Mouse (Mus musculus) lung, embryonic 14.5 days (tissue): Measurements from ENCODE around the gene Trappc11. TPM values are rescaled to one million over a fixed set of nuclear protein-coding genes. Genes with fewer than 3 reads are reported as not detected.

Experiments
- ATAC-seq: fragments of 200-750 bp; cut with Nextera tagmentation; 2 replicates; pipeline ENCODE4 v1.8.0; 2017; ENCODE audit warnings: mild to moderate bottlenecking, moderate TSS enrichment, moderate library complexity; ENCODE audit not compliant: insufficient read depth
- DNase-seq: peaks from one replicate; pipeline ENCODE4 v3.0.0-alpha.2; 2015
- H3K27ac ChIP-seq: fragments of 300-500 bp; sonication (generic); 2 replicates; pipeline ENCODE4 v1.5.1; 2014; ENCODE audit warnings: low read depth, mild to moderate bottlenecking, moderate library complexity
- H3K27me3 ChIP-seq: fragments of 300-500 bp; sonication (generic); 2 replicates; pipeline ENCODE4 v1.6.1; 2014; ENCODE audit warnings: low read length, control low read depth; ENCODE audit not compliant: insufficient read depth
- H3K36me3 ChIP-seq: fragments of 300-500 bp; sonication (generic); 2 replicates; pipeline ENCODE4 v1.6.1; 2014; ENCODE audit warnings: control low read depth; ENCODE audit not compliant: insufficient read depth
- H3K4me1 ChIP-seq: fragments of 300-500 bp; sonication (generic); 2 replicates; pipeline ENCODE4 v1.6.1; 2014; ENCODE audit warnings: antibody characterized with exemption, control low read depth; ENCODE audit not compliant: insufficient read depth
- H3K4me2 ChIP-seq: fragments of 300-500 bp; sonication (generic); 2 replicates; pipeline ENCODE4 v1.6.1; 2014; ENCODE audit warnings: mild to moderate bottlenecking
- H3K4me3 ChIP-seq: fragments of 300-500 bp; sonication (generic); 2 replicates; pipeline ENCODE4 v1.5.1; 2014; ENCODE audit warnings: low read depth, low read length
- H3K9ac ChIP-seq: fragments of 300-500 bp; sonication (generic); 2 replicates; pipeline ENCODE4 v1.6.1; 2014
- H3K9me3 ChIP-seq: fragments of 300-500 bp; sonication (generic); 2 replicates; pipeline ENCODE4 v1.6.1; 2016; ENCODE audit warnings: low read depth, low read length, control low read depth
- CTCF ChIP-seq: IDR thresholded peaks from 2 replicates; pipeline ENCODE4 v1.5.1; 2016; ENCODE audit warnings: antibody characterized with exemption, low read depth
- WGBS: fragments of 180-500 bp; shearing (Covaris S2); extraction: QIAGEN DNeasy Blood & Tissue Kit; methylation state at CpG from one replicate; pipeline ENCODE4 v1.1.7; 2014; 5-methylcytosine and 5-hydroxymethylcytosine counted together
- polyA plus RNA-seq: library from polyadenylated mRNA; unstranded; fragments of >200 nt; fragmentation: Nextera tagmentation; extraction: Ambion mirVana; gene quantifications from 2 replicates; pipeline ENCODE4 v1.2.1, GENCODE M21; 2014

Trappc11 gene
- polyA plus RNA-seq, 1 experiment from 2014 or later, result 31.1 TPM

GRCm38 (mm10) chr8:47558274-47558673 lies 25.0 kb upstream of the Trappc11 start:
- no peak for ATAC-seq
- Histone ChIP-seq H3K4me1 (no peaks in the 10 kb centered on the region), H3K9ac (no peak overlapping the region), H3K36me3 (no peaks in the 10 kb centered on the region), H3K27ac (no peak overlapping the region), H3K27me3 (no peaks in the 10 kb centered on the region), H3K4me3 (no peak overlapping the region), H3K9me3 (no peaks in the 10 kb centered on the region), H3K4me2 (no peak overlapping the region)
- no peak for TF ChIP-seq CTCF
- WGBS, result 16% methylated on average over 7 of the region's 7 CpGs
- DNase-seq, result no peak

- TF ChIP-seq CTCF, result no peak
- no peak overlapping the region for H3K4me3 ChIP-seq
- 80% methylated on average over 7 of the region's 7 CpGs for WGBS
- peaks cover 4% of the 10 kb centered on the region for H3K36me3 ChIP-seq
- DNase-seq, result no peak
- H3K27ac ChIP-seq, result no peak overlapping the region
- no peaks in the 10 kb centered on the region for H3K4me1 ChIP-seq
- no peak for ATAC-seq
- H3K9ac ChIP-seq, result no peak overlapping the region
- no peak overlapping the region for H3K4me2 ChIP-seq
- no peaks in the 10 kb centered on the region for H3K9me3 ChIP-seq
- no peaks in the 10 kb centered on the region for H3K27me3 ChIP-seq
Observed at GRCm38 (mm10) chr8:47556446-47556845, 23.2 kb upstream of the Trappc11 start.

- Histone ChIP-seq H3K4me3 (no peak overlapping the region), H3K27ac (no peak overlapping the region), H3K9me3 (no peaks in the 10 kb centered on the region), H3K9ac (no peak overlapping the region), H3K27me3 (no peaks in the 10 kb centered on the region), H3K4me2 (no peak overlapping the region), H3K36me3 (peaks cover 29% of the 10 kb centered on the region), H3K4me1 (no peaks in the 10 kb centered on the region)
- 82% methylated on average over 6 of the region's 6 CpGs for WGBS
- ATAC-seq (no peak), DNase-seq (peak; percentile 43)
- TF ChIP-seq CTCF, result peak; percentile 35
Observed at GRCm38 (mm10) chr8:47553613-47554012, 20.3 kb upstream of the Trappc11 start.

- Histone ChIP-seq H3K4me2 (no peak overlapping the region), H3K4me1 (no peaks in the 10 kb centered on the region), H3K9me3 (no peaks in the 10 kb centered on the region), H3K27ac (no peak overlapping the region), H3K27me3 (no peaks in the 10 kb centered on the region), H3K9ac (no peak overlapping the region), H3K36me3 (peaks cover 74% of the 10 kb centered on the region), H3K4me3 (no peak overlapping the region)
- no peak for TF ChIP-seq CTCF
- ATAC-seq (no peak), DNase-seq (no peak)
- WGBS, result 96% methylated on average over 10 of the region's 10 CpGs
Observed at GRCm38 (mm10) chr8:47547102-47547501, 13.8 kb upstream of the Trappc11 start.

GRCm38 (mm10) chr8:47544094-47544493 lies 10.8 kb upstream of the Trappc11 start:
- ATAC-seq (no peak), DNase-seq (no peak)
- Histone ChIP-seq H3K4me3 (no peak overlapping the region), H3K27me3 (no peaks in the 10 kb centered on the region), H3K36me3 (peaks cover 60% of the 10 kb centered on the region), H3K4me1 (no peaks in the 10 kb centered on the region), H3K4me2 (no peak overlapping the region), H3K27ac (no peak overlapping the region), H3K9ac (no peak overlapping the region), H3K9me3 (no peaks in the 10 kb centered on the region)
- TF ChIP-seq CTCF, result no peak
- 92% methylated on average over 5 of the region's 5 CpGs for WGBS

- Histone ChIP-seq H3K4me3 (no peak overlapping the region), H3K4me1 (no peaks in the 10 kb centered on the region), H3K4me2 (no peak overlapping the region), H3K27me3 (no peaks in the 10 kb centered on the region), H3K9ac (no peak overlapping the region), H3K27ac (no peak overlapping the region), H3K36me3 (peaks cover 54% of the 10 kb centered on the region), H3K9me3 (no peaks in the 10 kb centered on the region)
- DNase-seq (no peak), ATAC-seq (no peak)
- 91% methylated on average over 16 of the region's 16 CpGs for WGBS
- no peak for TF ChIP-seq CTCF
Observed at GRCm38 (mm10) chr8:47542746-47543145, 9.5 kb upstream of the Trappc11 start.

GRCm38 (mm10) chr8:47538323-47538722 lies 5.1 kb upstream of the Trappc11 start:
- H3K27ac ChIP-seq, result no peak overlapping the region
- no peak overlapping the region for H3K9ac ChIP-seq
- H3K4me3 ChIP-seq, result no peak overlapping the region
- H3K9me3 ChIP-seq, result no peaks in the 10 kb centered on the region
- no peaks in the 10 kb centered on the region for H3K27me3 ChIP-seq
- 81% methylated on average over 4 of the region's 4 CpGs for WGBS
- peaks cover 24% of the 10 kb centered on the region for H3K36me3 ChIP-seq
- DNase-seq, result no peak
- ATAC-seq, result no peak
- H3K4me2 ChIP-seq, result no peak overlapping the region
- no peak for TF ChIP-seq CTCF
- H3K4me1 ChIP-seq, result peaks cover 6% of the 10 kb centered on the region; the same call in 1 of the 2 replicates

GRCm38 (mm10) chr8:47528094-47528493 lies 5.2 kb downstream of the Trappc11 start:
- Histone ChIP-seq H3K27me3 (no peaks in the 10 kb centered on the region), H3K4me2 (no peak overlapping the region), H3K4me1 (peaks cover 4% of the 10 kb centered on the region; the same call in 1 of the 2 replicates), H3K9me3 (no peaks in the 10 kb centered on the region), H3K9ac (no peak overlapping the region), H3K27ac (no peak overlapping the region), H3K36me3 (peaks cover 54% of the 10 kb centered on the region), H3K4me3 (no peak overlapping the region)
- DNase-seq (no peak), ATAC-seq (no peak)
- TF ChIP-seq CTCF, result no peak
- WGBS, result 96% methylated on average over 1 of the region's 1 CpGs
